Mouse (Mus musculus) limb, embryonic 12.5 days (tissue): ENCODE results near the gene Minpp1. TPM values are rescaled to one million over a fixed set of nuclear protein-coding genes. Genes with fewer than 3 reads are reported as not detected.

ENCODE experiments used
- ATAC-seq: fragments of 200-750 bp; cut with Nextera tagmentation; 2 replicates; pipeline ENCODE4 v1.8.0; 2017; ENCODE audit warnings: low read depth, moderate TSS enrichment; ENCODE audit not compliant: insufficient number of reproducible peaks, insufficient read depth, low FRiP score, low TSS enrichment
- H3K27ac ChIP-seq: fragments of 300-500 bp; sonication (generic); 2 replicates; pipeline ENCODE4 v1.5.1; 2016; ENCODE audit warnings: mild to moderate bottlenecking, moderate library complexity
- H3K27me3 ChIP-seq: fragments of 300-500 bp; sonication (generic); 2 replicates; pipeline ENCODE4 v1.6.1; 2016; ENCODE audit warnings: mild to moderate bottlenecking, moderate library complexity
- H3K36me3 ChIP-seq: fragments of 300-500 bp; sonication (generic); 2 replicates; pipeline ENCODE4 v1.6.1; 2016; ENCODE audit warnings: mild to moderate bottlenecking, moderate library complexity
- H3K4me1 ChIP-seq: fragments of 300-500 bp; sonication (generic); replicated peaks from 2 replicates; pipeline ENCODE4 v1.6.1; 2016
- H3K4me2 ChIP-seq: fragments of 300-500 bp; sonication (generic); 2 replicates; pipeline ENCODE4 v1.6.1; 2016; ENCODE audit warnings: mild to moderate bottlenecking, moderate library complexity
- H3K4me3 ChIP-seq: fragments of 300-500 bp; sonication (generic); replicated peaks from 2 replicates; pipeline ENCODE4 v1.5.1; 2016; ENCODE audit warnings: mild to moderate bottlenecking
- H3K9ac ChIP-seq: fragments of 300-500 bp; sonication (generic); replicated peaks from 2 replicates; pipeline ENCODE4 v1.6.1; 2016; ENCODE audit warnings: mild to moderate bottlenecking, moderate library complexity
- H3K9me3 ChIP-seq: fragments of 300-500 bp; sonication (generic); 2 replicates; pipeline ENCODE4 v1.6.1; 2016; ENCODE audit warnings: mild to moderate bottlenecking, moderate library complexity
- WGBS: fragments of 180-500 bp; shearing (Covaris S2); methylation state at CpG from one replicate; pipeline ENCODE4 v1.1.7; 2016; 5-methylcytosine and 5-hydroxymethylcytosine counted together
- polyA plus RNA-seq: library from polyadenylated mRNA; unstranded; fragments of >200 nt; fragmentation: Nextera tagmentation; extraction: Ambion mirVana; gene quantifications from 2 replicates; pipeline ENCODE4 v1.2.1, GENCODE M21; 2016

The Minpp1 gene
- polyA plus RNA-seq, 1 experiment from 2014 or later: 92.6 TPM

DNA sequence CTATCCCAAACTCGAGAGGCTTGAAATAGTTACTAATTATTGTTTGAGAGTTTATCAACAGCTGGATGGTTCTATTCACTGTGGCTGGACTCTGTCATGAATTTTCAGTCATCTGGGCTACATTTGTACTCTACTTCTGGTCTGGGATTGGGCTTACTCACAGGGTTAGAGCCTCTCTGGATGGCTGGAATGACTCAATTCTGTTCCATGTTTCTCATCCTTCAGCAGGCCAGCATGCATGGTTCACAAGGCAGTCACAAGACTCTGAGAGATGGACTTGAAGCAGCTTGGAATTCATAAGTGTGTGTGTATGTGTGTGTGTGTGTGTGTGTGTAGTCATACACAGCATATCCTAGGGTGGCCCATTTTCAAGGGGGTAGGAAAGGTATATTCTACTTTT is 66.5 kb downstream of the Minpp1 start:
- H3K9me3 ChIP-seq: no peaks in the 10 kb centered on the region
- no peaks in the 10 kb centered on the region for H3K27me3 ChIP-seq
- peaks cover 20% of the 10 kb centered on the region for H3K4me1 ChIP-seq
- ATAC-seq: no peak
- H3K27ac ChIP-seq: no peak overlapping the region
- no peak overlapping the region for H3K9ac ChIP-seq
- H3K4me2 ChIP-seq: no peak overlapping the region
- 64% methylated on average over 1 of the region's 1 CpGs for WGBS
- no peaks in the 10 kb centered on the region for H3K36me3 ChIP-seq
- H3K4me3 ChIP-seq: no peak overlapping the region

DNA sequence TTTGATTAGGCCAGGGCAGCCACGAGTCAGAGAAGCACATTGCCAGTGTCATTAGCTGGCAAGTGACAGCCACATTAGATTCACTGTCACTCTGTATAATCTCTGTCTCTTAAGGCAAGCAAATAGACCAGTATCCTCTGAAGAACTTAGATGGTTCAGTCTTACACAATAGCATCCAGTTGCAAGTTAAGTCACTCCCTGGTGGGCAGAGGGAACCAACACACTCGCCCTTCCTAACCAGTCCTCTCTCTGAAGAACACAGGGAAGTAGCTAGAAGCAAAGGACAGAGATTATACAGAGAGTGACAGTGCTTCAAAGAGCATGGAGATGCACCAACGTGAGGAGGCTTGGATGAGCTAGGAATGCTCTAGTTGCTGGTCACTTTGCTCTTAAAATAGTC is 67.7 kb downstream of the Minpp1 start:
- Histone ChIP-seq H3K36me3 (no peaks in the 10 kb centered on the region), H3K4me3 (no peak overlapping the region), H3K4me1 (peaks cover 20% of the 10 kb centered on the region), H3K27ac (no peak overlapping the region), H3K9ac (no peak overlapping the region), H3K4me2 (no peak overlapping the region), H3K27me3 (no peaks in the 10 kb centered on the region), H3K9me3 (no peaks in the 10 kb centered on the region)
- no peak for ATAC-seq
- WGBS: 69% methylated on average over 3 of the region's 3 CpGs

DNA sequence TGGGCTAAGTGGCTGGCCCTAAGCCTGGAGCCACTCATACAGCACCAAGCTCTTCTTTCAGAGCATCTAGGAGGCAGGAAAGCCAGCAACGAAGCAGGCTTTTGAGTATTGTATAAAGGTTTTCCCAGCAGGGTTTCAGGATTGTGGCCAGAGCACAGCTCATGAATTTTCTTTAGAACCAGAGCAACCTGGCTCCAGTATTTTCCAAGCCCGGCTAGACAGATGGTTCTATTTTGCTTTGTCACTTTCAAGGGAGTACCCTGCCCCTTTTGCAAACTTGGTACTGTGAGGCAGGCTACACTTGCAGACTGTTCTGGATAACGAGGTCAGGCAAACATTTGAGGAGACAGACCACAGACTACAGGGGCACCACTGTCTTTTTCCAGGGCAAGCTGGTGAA is 69.7 kb downstream of the Minpp1 start:
- 17% methylated on average over 3 of the region's 3 CpGs for WGBS
- Histone ChIP-seq H3K27me3 (no peaks in the 10 kb centered on the region), H3K4me1 (peaks cover 19% of the 10 kb centered on the region), H3K36me3 (no peaks in the 10 kb centered on the region), H3K9ac (no peak overlapping the region), H3K4me2 (no peak overlapping the region), H3K27ac (peak overlapping the region; percentile 79), H3K9me3 (no peaks in the 10 kb centered on the region), H3K4me3 (no peak overlapping the region)
- no peak for ATAC-seq

Other genes starting within 250 kb of the Minpp1 start
- 21.6 and 23.0 TPM in 2 replicates for gene Sgms1, start 96.1 kb upstream of the Minpp1 start, polyA plus RNA-seq
- gene Rpl9-ps6, start 19.2 kb upstream of the Minpp1 start, polyA plus RNA-seq: 85.9 and 94.0 TPM in 2 replicates
- gene Papss2, start 110.0 kb downstream of the Minpp1 start, polyA plus RNA-seq: 20.7 and 29.5 TPM in 2 replicates